Mouse (Mus musculus): ENCODE results near the gene Tm4sf1. TPM values are rescaled to one million over a fixed set of nuclear protein-coding genes. Genes with fewer than 3 reads are reported as not detected.

Tm4sf1 gene
- total RNA-seq (2021), result 10 to 100 TPM; 78.5 to 84.6 TPM
- polyA plus RNA-seq (2012; rRNA removed), result 148 and 297 TPM in 2 replicates
- long read RNA-seq, transcript Tm4sf1-202 (5 exons, 2,855 nt), result major isoform, 34 of 39 reads
- long read RNA-seq, partial matches to known transcripts, result 3 of 39 reads
- long read RNA-seq, other reads (novel, unspliced or antisense), result 2 of 39 reads

DNA sequence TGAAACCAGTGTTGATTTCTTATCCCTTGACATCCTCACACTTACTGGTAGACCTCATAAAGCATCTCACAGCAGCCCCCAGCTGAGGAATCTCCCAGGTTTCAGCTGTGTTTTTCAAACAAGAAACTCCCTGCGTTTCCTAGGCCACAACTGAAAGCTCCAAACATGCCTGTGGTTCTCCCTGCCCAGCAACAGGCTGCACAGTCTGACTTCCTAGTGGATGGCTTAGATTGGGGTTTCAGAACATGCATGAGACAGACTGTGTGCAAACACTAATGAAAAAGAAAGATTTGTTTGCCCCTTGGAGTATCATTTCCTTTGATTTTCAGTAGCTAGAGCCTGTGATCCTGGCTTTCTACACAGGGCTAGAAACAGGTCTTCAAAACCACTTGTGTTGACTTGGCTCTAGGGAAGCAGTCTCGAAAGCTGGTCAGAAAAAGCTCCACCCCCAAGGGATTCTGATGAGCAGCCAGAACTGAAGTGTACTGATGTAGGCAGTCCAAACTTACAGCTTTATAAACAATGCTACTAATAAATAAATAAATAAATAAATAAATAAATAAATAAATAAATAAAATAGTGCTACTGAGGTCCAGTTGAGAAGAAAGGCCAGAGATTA, at the start of gene Tm4sf1:
Gene Tm4sf1, minus strand, starts transcription at position 68 of the 619 bp plus-strand sequence.
- intact Hi-C loops (cut with DNase I), result no loop called here
- WGBS, result 70% methylated on average over 2 of the region's 2 CpGs
- no peak for DNase-seq
- H3K27ac ChIP-seq, result no peak within 1 kb of the TSS
- TF ChIP-seq EP300 (IDR thresholded peaks at IDR 0.05; ENCODE audit: insufficient read depth, low read depth, low read length), result no peak
- TF ChIP-seq CTCF (IDR thresholded peaks at IDR 0.05), result no peak
- TF ChIP-seq POLR2A (IDR thresholded peaks at IDR 0.05; ENCODE audit: insufficient read depth, low read depth, low read length), result no peak
- no peaks in the 10 kb centered on the region for H3K79me2 ChIP-seq (replicated peaks; ENCODE audit: control insufficient read depth, insufficient read depth, low read length)
- H3K4me1 ChIP-seq (ENCODE audit: control insufficient read depth, insufficient read depth, low read length), result peaks cover 8% of the 10 kb centered on the region
- H3K36me3 ChIP-seq (ENCODE audit: control insufficient read depth, insufficient read depth, low read length), result 0 out of 2 replicates have a peak, but pooled peaks cover 1% of the 10 kb centered on the region
- H3K4me3 ChIP-seq, result no peak within 1 kb of the TSS
- no peak within 1 kb of the TSS for H3K9ac ChIP-seq (ENCODE audit: low read depth, low read length)
- no peaks in the 10 kb centered on the region for H3K27me3 ChIP-seq (ENCODE audit: control insufficient read depth, insufficient read depth, low read length)

DNA sequence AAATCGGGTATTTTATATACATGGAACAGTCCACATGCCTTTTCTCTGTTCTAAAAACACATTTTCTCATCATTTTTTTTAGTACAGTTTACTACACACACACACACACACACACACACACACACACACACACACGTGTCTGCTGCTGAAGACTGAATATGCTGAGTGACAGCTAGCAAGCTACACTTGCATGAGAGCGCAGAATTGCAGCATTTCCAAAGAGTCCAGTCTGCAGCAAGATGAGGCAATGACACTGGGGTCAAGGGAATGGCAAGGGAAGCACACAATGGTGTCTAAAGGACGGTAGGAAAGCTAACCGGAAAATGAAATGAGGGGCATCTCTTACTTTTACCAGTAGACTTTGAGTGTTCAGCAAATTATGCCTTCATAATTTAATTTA, 43.0 kb upstream of the Tm4sf1 start:
- Histone ChIP-seq H3K36me3 (ENCODE audit: control insufficient read depth, insufficient read depth, low read length) (no peaks in the 10 kb centered on the region; the same call in 1 of the 2 replicates), H3K27ac (no peak overlapping the region; the same call in 1 of the 2 replicates), H3K9ac (ENCODE audit: low read depth, low read length) (no peak overlapping the region), H3K79me2 (replicated peaks; ENCODE audit: control insufficient read depth, insufficient read depth, low read length) (no peaks in the 10 kb centered on the region), H3K4me1 (ENCODE audit: control insufficient read depth, insufficient read depth, low read length) (peaks cover 3% of the 10 kb centered on the region), H3K27me3 (ENCODE audit: control insufficient read depth, insufficient read depth, low read length) (no peaks in the 10 kb centered on the region), H3K4me3 (no peak overlapping the region)
- DNase-seq, result no peak
- TF ChIP-seq POLR2A (IDR thresholded peaks at IDR 0.05; ENCODE audit: insufficient read depth, low read depth, low read length) (no peak), CTCF (IDR thresholded peaks at IDR 0.05) (no peak), EP300 (IDR thresholded peaks at IDR 0.05; ENCODE audit: insufficient read depth, low read depth, low read length) (no peak)
- intact Hi-C loops (cut with DNase I), result loop anchor here (5.0 to 10.0 kb wide), 2 partner anchors 77 to 940 kb away; no protein-coding TSS in a partner anchor
- 70% methylated on average over 5 of the region's 5 CpGs for WGBS

GRCm38 (mm10) chr3:57343837-57344607, 42.2 kb upstream of the Tm4sf1 start:
- peak overlapping the region; percentile 40 for H3K27ac ChIP-seq
- no peak overlapping the region for H3K4me3 ChIP-seq
- H3K79me2 ChIP-seq (replicated peaks; ENCODE audit: control insufficient read depth, insufficient read depth, low read length), result no peaks in the 10 kb centered on the region
- intact Hi-C loops (cut with DNase I), result loop anchor here (5.0 to 10.0 kb wide), 2 partner anchors 78 to 939 kb away; no protein-coding TSS in a partner anchor
- no peak for TF ChIP-seq CTCF (IDR thresholded peaks at IDR 0.05)
- TF ChIP-seq POLR2A (IDR thresholded peaks at IDR 0.05; ENCODE audit: insufficient read depth, low read depth, low read length), result no peak
- TF ChIP-seq EP300 (IDR thresholded peaks at IDR 0.05; ENCODE audit: insufficient read depth, low read depth, low read length), result no peak
- H3K27me3 ChIP-seq (ENCODE audit: control insufficient read depth, insufficient read depth, low read length), result no peaks in the 10 kb centered on the region
- WGBS, result 37% methylated on average over 11 of the region's 11 CpGs
- H3K4me1 ChIP-seq (ENCODE audit: control insufficient read depth, insufficient read depth, low read length), result peaks cover 3% of the 10 kb centered on the region
- H3K9ac ChIP-seq (ENCODE audit: low read depth, low read length), result no peak overlapping the region
- no peak for DNase-seq
- H3K36me3 ChIP-seq (ENCODE audit: control insufficient read depth, insufficient read depth, low read length), result no peaks in the 10 kb centered on the region; the same call in 1 of the 2 replicates

DNA sequence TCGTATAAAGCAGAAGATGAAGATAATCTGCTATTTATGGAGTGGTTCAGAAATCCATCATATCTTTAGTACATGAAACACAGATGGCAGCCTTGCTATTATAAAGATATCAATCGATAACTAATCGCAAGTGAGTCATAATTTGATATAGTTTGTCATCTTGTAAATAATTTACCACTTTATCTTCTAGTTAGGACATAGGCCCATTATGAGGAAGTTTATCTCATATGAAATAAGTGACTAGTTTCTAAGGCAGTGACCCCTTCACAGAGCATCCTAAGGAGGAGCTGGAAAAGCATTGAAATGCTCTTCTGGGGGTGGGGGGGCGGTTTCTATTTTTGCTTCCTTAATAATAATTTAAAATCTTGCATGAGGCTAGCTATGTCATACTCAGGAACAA, 41.2 kb upstream of the Tm4sf1 start:
- Histone ChIP-seq H3K4me1 (ENCODE audit: control insufficient read depth, insufficient read depth, low read length) (peaks cover 3% of the 10 kb centered on the region), H3K4me3 (no peak overlapping the region), H3K79me2 (replicated peaks; ENCODE audit: control insufficient read depth, insufficient read depth, low read length) (no peaks in the 10 kb centered on the region), H3K27me3 (ENCODE audit: control insufficient read depth, insufficient read depth, low read length) (no peaks in the 10 kb centered on the region), H3K27ac (no peak overlapping the region), H3K9ac (ENCODE audit: low read depth, low read length) (no peak overlapping the region), H3K36me3 (ENCODE audit: control insufficient read depth, insufficient read depth, low read length) (no peaks in the 10 kb centered on the region; the same call in 1 of the 2 replicates)
- DNase-seq, result no peak
- no peak for TF ChIP-seq EP300 (IDR thresholded peaks at IDR 0.05; ENCODE audit: insufficient read depth, low read depth, low read length)
- TF ChIP-seq POLR2A (IDR thresholded peaks at IDR 0.05; ENCODE audit: insufficient read depth, low read depth, low read length), result no peak
- TF ChIP-seq CTCF (IDR thresholded peaks at IDR 0.05), result no peak
- WGBS, result 91% methylated on average over 4 of the region's 4 CpGs
- intact Hi-C loops (cut with DNase I), result loop anchor here (5.0 to 10.0 kb wide), 2 partner anchors 79 to 938 kb away; no protein-coding TSS in a partner anchor

GRCm38 (mm10) chr3:57341321-57341720, 39.5 kb upstream of the Tm4sf1 start:
- Histone ChIP-seq H3K9ac (ENCODE audit: low read depth, low read length) (no peak overlapping the region), H3K36me3 (ENCODE audit: control insufficient read depth, insufficient read depth, low read length) (peaks cover 2% of the 10 kb centered on the region; the same call in 1 of the 2 replicates), H3K4me3 (no peak overlapping the region), H3K4me1 (ENCODE audit: control insufficient read depth, insufficient read depth, low read length) (peaks cover 5% of the 10 kb centered on the region), H3K27me3 (ENCODE audit: control insufficient read depth, insufficient read depth, low read length) (no peaks in the 10 kb centered on the region), H3K27ac (no peak overlapping the region), H3K79me2 (replicated peaks; ENCODE audit: control insufficient read depth, insufficient read depth, low read length) (no peaks in the 10 kb centered on the region)
- no peak for DNase-seq
- intact Hi-C loops (cut with DNase I), result loop anchor here (5.0 to 10.0 kb wide), 2 partner anchors 81 to 937 kb away; no protein-coding TSS in a partner anchor
- TF ChIP-seq POLR2A (IDR thresholded peaks at IDR 0.05; ENCODE audit: insufficient read depth, low read depth, low read length) (no peak), CTCF (IDR thresholded peaks at IDR 0.05) (no peak), EP300 (IDR thresholded peaks at IDR 0.05; ENCODE audit: insufficient read depth, low read depth, low read length) (no peak)
- 87% methylated on average over 3 of the region's 3 CpGs for WGBS

Measured in heart, adult 2 months (tissue).